Mouse (Mus musculus) neural tube, embryonic 14.5 days (tissue): Measurements from ENCODE around the gene Nek8. TPM values are rescaled to one million over a fixed set of nuclear protein-coding genes. Genes with fewer than 3 reads are reported as not detected.
"Not testable (repeated sequence)": the region's sequence is repeated elsewhere in the genome, so short reads cannot be mapped to it uniquely, and the experiment has no call there.

Source experiments
- ATAC-seq: fragments of 200-750 bp; cut with Nextera tagmentation; 2 replicates; pipeline ENCODE4 v1.8.0; 2017; ENCODE audit warnings: low read depth, mild to moderate bottlenecking, moderate TSS enrichment, moderate library complexity
- H3K27ac ChIP-seq: fragments of 300-500 bp; sonication (generic); 2 replicates; pipeline ENCODE4 v1.5.1; 2014; ENCODE audit warnings: low read depth, mild to moderate bottlenecking, control low read depth, low read length, moderate library complexity, mixed read lengths
- H3K27me3 ChIP-seq: fragments of 300-500 bp; sonication (generic); 2 replicates; pipeline ENCODE4 v1.6.1; 2014; ENCODE audit warnings: low read length; ENCODE audit not compliant: control insufficient read depth, insufficient read depth
- H3K36me3 ChIP-seq: fragments of 300-500 bp; sonication (generic); 2 replicates; pipeline ENCODE4 v1.6.1; 2014; ENCODE audit warnings: low read length, mixed read lengths; ENCODE audit not compliant: control insufficient read depth, insufficient read depth
- H3K4me1 ChIP-seq: fragments of 300-500 bp; sonication (generic); 2 replicates; pipeline ENCODE4 v1.6.1; 2014; ENCODE audit warnings: low read length; ENCODE audit not compliant: control insufficient read depth, insufficient read depth
- H3K4me2 ChIP-seq: fragments of 300-500 bp; sonication (generic); 2 replicates; pipeline ENCODE4 v1.6.1; 2014; ENCODE audit warnings: mild to moderate bottlenecking, low read depth, low read length, control low read depth
- H3K4me3 ChIP-seq: fragments of 300-500 bp; sonication (generic); 2 replicates; pipeline ENCODE4 v1.5.1; 2014; ENCODE audit warnings: low read depth, low read length, control low read depth, mixed read lengths
- H3K9ac ChIP-seq: fragments of 300-500 bp; sonication (generic); replicated peaks from 2 replicates; pipeline ENCODE4 v1.6.1; 2014; ENCODE audit warnings: low read depth, mild to moderate bottlenecking, control low read depth, low read length, mixed read lengths
- H3K9me3 ChIP-seq: fragments of 300-500 bp; sonication (generic); 2 replicates; pipeline ENCODE4 v1.6.1; 2016; ENCODE audit warnings: low read length; ENCODE audit not compliant: control insufficient read depth
- WGBS: fragments of 180-500 bp; shearing (Covaris S2); extraction: QIAGEN DNeasy Blood & Tissue Kit; methylation state at CpG from one replicate; pipeline ENCODE4 v1.1.7; 2014; 5-methylcytosine and 5-hydroxymethylcytosine counted together
- polyA plus RNA-seq: library from polyadenylated mRNA; unstranded; fragments of >200 nt; fragmentation: Nextera tagmentation; extraction: Ambion mirVana; gene quantifications from 2 replicates; pipeline ENCODE4 v1.2.1, GENCODE M21; 2014

The Nek8 gene
- polyA plus RNA-seq, 1 experiment from 2014 or later, result 3.9 TPM

- no peak overlapping the region for H3K9ac ChIP-seq
- peaks cover 32% of the 10 kb centered on the region for H3K36me3 ChIP-seq
- ATAC-seq, result no peak
Measured at GRCm38 (mm10) chr11:78146707-78147543, 29.6 kb downstream of the Nek8 start.

GRCm38 (mm10) chr11:78146168-78146567 lies 30.3 kb downstream of the Nek8 start:
- 86% methylated on average over 5 of the region's 5 CpGs for WGBS
- H3K4me2 ChIP-seq, result no peak overlapping the region
- no peak overlapping the region for H3K9ac ChIP-seq
- no peak overlapping the region for H3K4me3 ChIP-seq
- no peak overlapping the region for H3K27ac ChIP-seq
- no peaks in the 10 kb centered on the region for H3K9me3 ChIP-seq
- H3K4me1 ChIP-seq, result no peaks in the 10 kb centered on the region
- no peak for ATAC-seq
- no peaks in the 10 kb centered on the region for H3K27me3 ChIP-seq
- peaks cover 32% of the 10 kb centered on the region for H3K36me3 ChIP-seq

More at GRCm38 (mm10) chr11:78146707-78147543, 29.6 kb downstream of the Nek8 start:
- WGBS, result 97% methylated on average over 6 of the region's 6 CpGs
- Histone ChIP-seq H3K4me3 (no peak overlapping the region), H3K27ac (no peak overlapping the region), H3K4me1 (no peaks in the 10 kb centered on the region), H3K27me3 (no peaks in the 10 kb centered on the region), H3K9me3 (no peaks in the 10 kb centered on the region), H3K4me2 (no peak overlapping the region)

- Histone ChIP-seq H3K27ac (no peak overlapping the region), H3K4me2 (no peak overlapping the region)
- 71% methylated on average over 2 of the region's 2 CpGs for WGBS
Measured at GRCm38 (mm10) chr11:78143520-78143919, 33.0 kb downstream of the Nek8 start.

GRCm38 (mm10) chr11:78140665-78141064 lies 35.8 kb downstream of the Nek8 start:
- H3K4me1 ChIP-seq, result no peaks in the 10 kb centered on the region
- H3K27ac ChIP-seq, result no peak overlapping the region
- H3K36me3 ChIP-seq, result peaks cover 13% of the 10 kb centered on the region
- no peaks in the 10 kb centered on the region for H3K27me3 ChIP-seq
- WGBS, result 78% methylated on average over 5 of the region's 5 CpGs
- H3K9me3 ChIP-seq, result no peaks in the 10 kb centered on the region
- H3K9ac ChIP-seq, result no peak overlapping the region
- no peak overlapping the region for H3K4me2 ChIP-seq
- no peak for ATAC-seq
- H3K4me3 ChIP-seq, result no peak overlapping the region

More at GRCm38 (mm10) chr11:78143520-78143919, 33.0 kb downstream of the Nek8 start:
- Histone ChIP-seq H3K36me3 (peaks cover 18% of the 10 kb centered on the region), H3K4me1 (no peaks in the 10 kb centered on the region), H3K27me3 (no peaks in the 10 kb centered on the region), H3K9ac (no peak overlapping the region), H3K4me3 (no peak overlapping the region), H3K9me3 (no peaks in the 10 kb centered on the region)
- no peak for ATAC-seq

GRCm38 (mm10) chr11:78138023-78138422 lies 38.5 kb downstream of the Nek8 start:
- H3K4me2 ChIP-seq, result no peak overlapping the region
- WGBS, result 89% methylated on average over 3 of the region's 3 CpGs
- H3K4me3 ChIP-seq, result no peak overlapping the region
- no peaks in the 10 kb centered on the region for H3K4me1 ChIP-seq
- H3K27ac ChIP-seq, result no peak overlapping the region
- H3K9ac ChIP-seq, result no peak overlapping the region
- no peaks in the 10 kb centered on the region for H3K9me3 ChIP-seq
- ATAC-seq, result no peak
- no peaks in the 10 kb centered on the region for H3K27me3 ChIP-seq
- no peaks in the 10 kb centered on the region for H3K36me3 ChIP-seq

- Histone ChIP-seq H3K4me3 (no peak overlapping the region), H3K4me2 (no peak overlapping the region), H3K27me3 (no peaks in the 10 kb centered on the region), H3K9ac (no peak overlapping the region), H3K4me1 (no peaks in the 10 kb centered on the region), H3K36me3 (no peaks in the 10 kb centered on the region), H3K9me3 (no peaks in the 10 kb centered on the region), H3K27ac (no peak overlapping the region)
- 78% methylated on average over 4 of the region's 4 CpGs for WGBS
- no peak for ATAC-seq
Measured at GRCm38 (mm10) chr11:78137584-78137983, 38.9 kb downstream of the Nek8 start.

GRCm38 (mm10) chr11:78136132-78136531 lies 40.3 kb downstream of the Nek8 start:
- H3K9ac ChIP-seq, result no peak overlapping the region
- no peak for ATAC-seq
- WGBS, result 89% methylated on average over 1 of the region's 1 CpGs

GRCm38 (mm10) chr11:78135314-78135713 lies 41.2 kb downstream of the Nek8 start:
- not testable (repeated sequence) for H3K4me2 ChIP-seq, H3K27me3 ChIP-seq, H3K36me3 ChIP-seq, ATAC-seq, H3K9me3 ChIP-seq, H3K27ac ChIP-seq, H3K4me3 ChIP-seq, H3K9ac ChIP-seq, H3K4me1 ChIP-seq
- 93% methylated on average over 7 of the region's 7 CpGs for WGBS

More at GRCm38 (mm10) chr11:78136132-78136531, 40.3 kb downstream of the Nek8 start:
- no peak overlapping the region for H3K27ac ChIP-seq
- H3K4me2 ChIP-seq, result no peak overlapping the region
- no peaks in the 10 kb centered on the region for H3K36me3 ChIP-seq
- H3K9me3 ChIP-seq, result no peaks in the 10 kb centered on the region
- H3K4me3 ChIP-seq, result no peak overlapping the region
- H3K4me1 ChIP-seq, result no peaks in the 10 kb centered on the region
- H3K27me3 ChIP-seq, result no peaks in the 10 kb centered on the region

GRCm38 (mm10) chr11:78134344-78134743 lies 42.1 kb downstream of the Nek8 start:
- H3K36me3 ChIP-seq, result no peaks in the 10 kb centered on the region
- 84% methylated on average over 3 of the region's 3 CpGs for WGBS

More at GRCm38 (mm10) chr11:78134344-78134743, 42.1 kb downstream of the Nek8 start:
- Histone ChIP-seq H3K27me3 (no peaks in the 10 kb centered on the region), H3K4me1 (no peaks in the 10 kb centered on the region), H3K9ac (no peak overlapping the region), H3K4me2 (no peak overlapping the region), H3K27ac (no peak overlapping the region), H3K4me3 (no peak overlapping the region), H3K9me3 (no peaks in the 10 kb centered on the region)
- ATAC-seq, result no peak
